Mouse (Mus musculus) kidney, postnatal 4 days (tissue): ENCODE measurements around the gene F11r.
"Not testable (repeated sequence)": the region's sequence is repeated elsewhere in the genome, so short reads cannot be mapped to it uniquely, and the experiment has no call there.

Source experiments
- DNase-seq, 2 experiments: peaks; one replicate each; pipeline ENCODE4 v3.0.0; 2021; ENCODE audit warnings: mixed read lengths in 2 of 2

Gene F11r

DNA sequence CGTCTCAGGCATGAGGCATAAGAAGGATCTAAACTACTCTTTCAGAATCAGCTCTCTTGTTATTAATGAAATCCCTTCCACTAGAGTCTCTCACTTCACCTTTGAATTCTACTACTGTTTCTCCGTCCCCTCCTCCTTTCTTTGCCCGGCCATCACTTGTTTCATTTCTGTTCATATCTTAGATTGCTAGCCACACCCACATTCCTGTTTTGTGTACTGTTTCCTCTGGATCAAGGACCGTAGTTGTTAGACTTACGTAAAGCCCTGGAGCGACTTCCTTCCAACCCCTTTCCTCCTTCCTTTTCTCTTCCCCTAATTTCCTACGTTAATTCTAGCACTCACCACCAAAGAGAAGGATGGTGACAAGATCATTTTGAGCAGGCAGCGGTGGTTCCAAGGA lies 1.7 kb downstream of the F11r start:
- no peak for DNase-seq

DNA sequence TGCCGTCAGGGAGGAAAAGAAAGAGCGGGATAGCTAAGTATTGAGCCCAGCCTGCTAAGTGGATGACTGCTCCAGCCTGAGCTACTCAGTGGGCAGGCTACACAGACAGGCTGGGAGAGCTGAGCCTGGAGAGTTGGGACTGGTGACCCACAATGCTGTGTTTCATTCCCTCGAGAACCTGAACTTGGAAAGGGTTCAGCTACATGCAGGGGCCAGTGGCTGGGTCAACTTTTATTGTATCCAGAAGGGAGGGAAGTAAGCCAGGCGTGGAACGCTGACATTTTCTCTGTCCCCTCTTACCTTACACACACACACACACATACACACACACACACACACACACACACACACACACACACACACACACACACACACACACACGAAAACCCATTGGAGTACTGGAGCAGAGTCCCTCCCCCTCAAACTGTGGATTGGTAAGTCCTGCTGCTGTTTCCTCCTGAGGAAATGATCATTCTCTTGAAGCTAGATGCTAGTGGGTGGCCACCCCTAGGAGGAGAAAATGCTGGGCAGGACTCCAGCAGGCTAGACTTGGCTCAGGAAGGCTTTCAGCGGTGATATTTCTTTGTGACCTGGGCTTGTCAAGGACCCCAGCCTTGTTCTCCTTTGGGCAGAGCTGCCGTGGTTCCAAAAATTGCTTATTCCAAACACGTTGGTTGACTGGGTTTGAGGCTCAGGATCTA lies 2.8 kb downstream of the F11r start:
- DNase-seq = peak; percentile 83 to 88

DNA sequence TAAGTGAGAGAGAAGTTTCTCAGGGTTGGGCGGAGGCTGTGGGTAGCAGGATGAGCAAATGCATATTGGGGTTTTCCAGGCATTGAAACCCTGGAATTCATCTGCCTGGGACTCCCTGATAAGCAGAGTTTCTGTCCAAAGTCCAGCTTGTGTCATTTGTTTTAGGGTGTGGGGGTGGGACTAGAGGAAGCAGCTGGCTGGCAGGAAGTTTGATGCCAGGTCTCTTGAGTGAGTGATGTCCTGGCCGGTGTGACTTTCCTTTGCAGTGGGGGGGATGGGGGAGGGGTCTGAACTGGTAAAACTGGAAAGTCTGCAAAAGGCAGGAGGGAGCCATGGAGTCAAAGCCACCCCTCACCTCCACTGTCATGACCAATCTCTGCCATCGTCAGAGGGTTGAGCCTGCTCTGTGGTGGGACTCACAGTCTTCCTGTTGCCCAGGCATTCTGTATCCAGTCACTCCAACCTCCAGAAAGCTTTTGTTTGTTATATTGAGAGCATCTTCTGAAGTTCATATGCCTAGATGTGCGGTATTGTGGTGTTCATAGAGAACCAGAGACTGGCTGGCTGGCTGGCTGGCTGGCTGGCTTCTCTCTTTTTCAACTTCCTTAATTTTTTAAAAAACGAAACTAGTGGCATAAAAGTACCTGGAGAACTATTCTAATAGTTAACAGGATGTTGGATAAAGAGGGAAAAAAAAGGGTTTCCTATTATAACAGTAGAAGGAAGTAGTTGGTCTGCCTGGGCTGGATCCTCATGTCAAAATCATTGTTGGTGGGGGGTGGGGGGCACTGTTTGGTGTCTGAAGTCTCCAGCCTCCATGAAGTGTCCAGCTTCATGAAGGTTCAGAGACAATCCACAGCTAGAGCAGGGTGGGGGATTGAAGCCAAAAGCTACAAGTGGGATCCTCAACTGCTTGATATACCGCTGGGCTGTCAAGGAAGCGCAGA lies 4.4 kb downstream of the F11r start:
- peak; percentile 45 to 67 for DNase-seq

DNA sequence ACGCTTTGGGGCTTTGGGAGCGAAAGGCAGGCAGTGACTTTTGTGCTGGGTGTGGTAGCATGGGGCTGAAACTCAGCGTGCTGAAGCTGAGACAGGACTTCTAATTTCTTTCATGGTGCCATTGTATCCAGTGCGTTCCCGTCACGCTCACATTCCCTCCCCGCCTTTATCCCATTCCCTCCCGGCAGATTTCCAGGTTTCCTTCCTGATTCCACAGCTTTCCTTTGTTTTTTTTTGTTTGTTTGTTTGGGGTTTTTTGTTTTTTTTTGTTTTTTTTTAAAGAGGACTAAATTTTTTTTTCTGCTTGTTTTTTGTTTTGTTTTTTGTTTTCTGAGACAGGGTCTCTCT lies 5.1 kb downstream of the F11r start:
- DNase-seq = peak in 1 of 2 experiments; percentile 35

DNA sequence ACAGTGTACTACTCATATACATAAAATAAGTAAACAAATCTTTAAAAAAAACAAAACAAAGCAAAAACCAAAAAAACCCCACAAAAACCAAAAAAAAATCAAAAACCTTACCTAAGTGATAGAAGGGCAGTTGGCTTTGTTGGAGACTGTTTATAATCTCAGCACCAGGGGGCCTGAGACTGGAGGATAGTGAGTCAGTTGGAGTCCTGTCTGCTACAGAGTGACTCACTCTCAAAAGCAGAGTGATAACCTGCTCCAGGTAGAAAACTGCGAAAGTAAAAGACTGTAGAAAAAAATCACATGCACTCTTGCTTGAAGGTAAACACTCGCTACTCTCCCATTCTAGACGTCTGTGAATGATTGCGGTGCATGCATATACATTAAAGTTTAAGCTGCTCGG lies 7.7 kb downstream of the F11r start:
- DNase-seq = no peak

DNA sequence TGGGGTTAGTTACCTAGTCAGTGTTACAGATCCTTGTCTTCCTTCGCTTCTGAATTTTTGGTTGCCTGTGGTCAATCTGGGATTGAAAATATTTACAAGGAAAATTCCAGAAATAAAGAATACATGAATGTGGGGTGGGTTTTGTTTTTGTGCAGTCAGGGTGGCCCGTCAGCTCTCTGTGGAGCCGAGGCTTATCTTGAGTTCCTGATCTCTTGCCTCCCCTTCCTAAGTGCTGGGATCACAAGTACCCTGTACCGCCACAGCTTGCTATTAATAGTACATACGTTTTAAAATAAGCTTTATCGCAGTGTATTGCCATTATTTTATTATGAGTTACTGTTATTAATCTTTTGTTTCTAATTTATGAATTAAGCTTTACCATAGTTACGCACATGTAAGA lies 9.5 kb downstream of the F11r start:
- DNase-seq = no peak

DNA sequence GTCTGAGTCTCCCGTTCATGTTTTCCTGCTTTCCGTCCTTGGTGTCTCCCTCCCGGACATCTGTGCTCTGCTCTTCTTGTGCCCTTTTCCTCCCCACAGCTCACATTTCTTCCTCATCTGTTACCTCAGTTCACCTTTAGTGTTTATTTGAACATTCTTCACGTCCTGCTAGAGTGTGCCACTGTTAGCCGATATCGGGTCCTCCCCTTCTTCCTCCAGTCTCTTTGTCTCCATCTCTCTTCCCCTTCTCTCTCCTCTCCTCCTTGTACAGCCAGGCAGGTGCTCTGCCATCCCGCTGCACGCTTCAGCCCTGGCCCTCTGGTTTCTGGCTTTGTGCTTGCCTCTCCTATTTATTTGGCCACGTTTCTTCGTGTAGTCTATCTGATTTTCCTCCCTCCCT lies 10.4 kb downstream of the F11r start:
- no peak for DNase-seq

DNA sequence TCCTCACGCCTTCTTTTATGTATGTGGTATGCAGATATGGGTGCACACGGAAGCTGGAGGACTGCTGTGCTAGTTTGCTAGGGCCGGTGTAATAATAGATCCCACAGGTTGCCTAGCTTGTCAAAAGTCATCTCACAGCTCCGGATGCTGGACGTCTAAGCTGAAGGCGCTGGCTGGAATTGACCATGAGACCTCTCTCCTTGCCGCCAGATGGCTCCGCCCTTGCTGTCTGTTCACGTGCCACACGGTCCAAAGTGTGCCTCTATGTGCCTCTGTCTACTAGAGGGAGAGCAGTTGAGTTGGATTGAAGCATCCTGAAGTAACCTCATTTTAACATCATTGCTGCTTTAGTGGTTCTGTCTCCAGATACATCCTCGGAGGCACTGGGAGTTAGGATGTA lies 12.7 kb downstream of the F11r start:
- no peak for DNase-seq

DNA sequence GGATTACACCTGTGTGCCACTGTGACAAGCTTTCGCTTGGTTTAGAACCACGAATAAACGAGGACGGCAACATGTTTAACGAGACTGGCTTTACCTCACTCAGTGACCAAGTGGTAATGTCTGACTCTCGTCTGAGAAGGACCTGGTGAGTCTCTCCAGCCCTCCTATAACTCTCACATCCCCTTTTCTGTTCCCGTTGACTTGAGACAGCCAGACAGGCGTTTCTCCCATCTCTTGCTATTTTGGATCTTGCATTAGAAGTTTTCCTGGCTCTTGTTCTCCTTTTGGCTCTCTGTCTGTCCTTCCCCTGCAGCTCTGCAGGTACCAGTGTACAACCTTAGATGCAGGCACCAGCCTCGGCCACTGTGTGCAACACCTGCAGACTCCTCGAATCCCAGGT lies 13.7 kb downstream of the F11r start:
- no peak for DNase-seq

DNA sequence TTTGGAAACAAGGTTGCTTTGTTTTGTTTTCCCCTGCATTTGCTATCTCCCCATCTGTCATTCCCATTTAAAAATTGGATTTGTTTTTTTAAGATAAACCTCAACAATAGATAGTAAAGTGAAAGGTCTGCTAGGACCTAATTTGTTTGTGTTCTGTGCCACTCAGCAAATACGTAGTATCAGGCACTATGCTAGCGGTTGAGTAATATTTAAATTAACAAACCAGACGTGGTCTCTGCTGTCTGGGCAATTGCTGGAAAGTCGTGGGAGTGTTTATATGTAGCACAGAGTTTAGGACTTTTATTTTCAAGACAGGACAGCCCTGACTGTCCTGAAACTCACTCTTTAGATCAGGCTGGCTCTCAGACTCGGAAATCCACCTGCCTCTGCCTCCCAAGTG lies 15.2 kb downstream of the F11r start:
- DNase-seq = no peak

DNA sequence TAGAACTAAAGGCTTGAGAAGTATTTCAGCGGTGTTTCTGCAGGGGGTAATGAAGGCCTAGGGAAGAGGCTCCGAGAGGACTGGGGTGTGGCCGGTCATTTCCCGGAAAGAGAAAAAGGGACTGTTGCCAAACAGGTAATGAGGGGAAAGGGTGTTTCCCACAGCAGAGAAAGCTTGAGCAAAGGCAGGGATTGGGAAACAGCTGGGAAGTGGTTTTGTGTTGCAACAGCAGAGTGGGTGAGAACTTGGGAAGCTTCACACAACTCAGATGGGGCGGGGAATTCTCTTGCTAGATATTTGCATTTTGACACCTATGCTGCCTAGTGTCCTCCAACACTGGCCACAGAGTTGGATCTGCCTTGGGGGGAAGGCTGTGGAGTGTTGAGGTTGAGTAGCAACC lies 15.6 kb downstream of the F11r start:
- no peak for DNase-seq

DNA sequence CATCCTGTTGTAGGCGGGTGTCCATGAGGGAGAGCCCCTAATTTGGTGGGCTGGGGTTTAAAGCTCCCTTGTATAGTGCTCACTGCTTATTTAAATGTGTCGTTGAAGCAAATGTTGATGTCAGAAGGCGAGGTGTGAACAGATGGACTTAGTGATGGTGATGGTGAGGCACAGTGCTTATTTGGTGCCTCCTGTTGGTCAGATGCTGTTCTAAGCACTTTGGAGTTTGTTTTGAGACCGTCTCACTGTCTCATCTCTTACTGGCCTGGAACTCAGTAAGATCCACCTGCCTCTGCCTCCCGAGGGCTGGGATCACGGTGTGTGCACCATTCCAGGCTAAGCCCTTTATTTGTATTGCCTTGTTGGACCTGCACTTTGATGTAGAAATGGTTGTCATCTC lies 17.6 kb downstream of the F11r start:
- no peak for DNase-seq

DNA sequence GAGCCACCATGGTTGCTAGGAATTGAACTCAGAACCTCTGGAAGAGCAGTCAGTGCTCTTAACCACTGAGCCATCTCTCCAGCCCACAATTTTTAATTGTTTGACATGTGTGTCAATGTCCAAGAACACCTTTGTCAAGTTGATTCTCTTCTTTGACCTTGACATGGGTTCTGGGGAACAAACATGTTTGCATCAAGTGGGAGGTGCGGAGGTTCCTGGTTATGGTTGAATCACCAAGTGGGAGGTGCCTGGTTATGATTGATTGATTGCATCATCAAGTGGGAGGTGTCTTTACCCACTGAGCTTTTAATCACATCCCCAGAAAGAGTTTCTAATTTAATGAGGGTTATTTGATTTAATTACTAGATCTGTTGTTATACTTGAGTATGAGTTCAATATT lies 20.2 kb downstream of the F11r start:
- DNase-seq = no peak

DNA sequence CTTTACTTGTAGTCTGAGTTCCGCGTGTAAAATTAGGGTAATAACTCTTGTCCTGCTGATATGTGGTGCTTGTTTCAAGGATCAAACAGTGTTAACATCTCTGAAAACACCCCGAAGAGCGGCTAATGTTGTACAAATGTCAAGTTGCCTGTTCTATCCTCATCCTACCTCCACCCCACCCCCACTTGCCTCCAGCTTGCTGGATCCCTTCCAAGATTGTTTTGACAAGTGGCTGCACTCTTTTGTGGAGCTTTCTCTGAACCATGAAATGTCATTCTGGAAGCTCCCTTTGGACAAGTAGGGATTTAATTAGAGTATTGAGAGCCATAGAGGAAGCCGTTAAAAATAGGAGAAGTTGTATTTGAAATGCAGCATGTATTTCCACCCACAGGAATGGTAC lies 22.5 kb downstream of the F11r start:
- DNase-seq = peak; percentile 37 to 54

DNA sequence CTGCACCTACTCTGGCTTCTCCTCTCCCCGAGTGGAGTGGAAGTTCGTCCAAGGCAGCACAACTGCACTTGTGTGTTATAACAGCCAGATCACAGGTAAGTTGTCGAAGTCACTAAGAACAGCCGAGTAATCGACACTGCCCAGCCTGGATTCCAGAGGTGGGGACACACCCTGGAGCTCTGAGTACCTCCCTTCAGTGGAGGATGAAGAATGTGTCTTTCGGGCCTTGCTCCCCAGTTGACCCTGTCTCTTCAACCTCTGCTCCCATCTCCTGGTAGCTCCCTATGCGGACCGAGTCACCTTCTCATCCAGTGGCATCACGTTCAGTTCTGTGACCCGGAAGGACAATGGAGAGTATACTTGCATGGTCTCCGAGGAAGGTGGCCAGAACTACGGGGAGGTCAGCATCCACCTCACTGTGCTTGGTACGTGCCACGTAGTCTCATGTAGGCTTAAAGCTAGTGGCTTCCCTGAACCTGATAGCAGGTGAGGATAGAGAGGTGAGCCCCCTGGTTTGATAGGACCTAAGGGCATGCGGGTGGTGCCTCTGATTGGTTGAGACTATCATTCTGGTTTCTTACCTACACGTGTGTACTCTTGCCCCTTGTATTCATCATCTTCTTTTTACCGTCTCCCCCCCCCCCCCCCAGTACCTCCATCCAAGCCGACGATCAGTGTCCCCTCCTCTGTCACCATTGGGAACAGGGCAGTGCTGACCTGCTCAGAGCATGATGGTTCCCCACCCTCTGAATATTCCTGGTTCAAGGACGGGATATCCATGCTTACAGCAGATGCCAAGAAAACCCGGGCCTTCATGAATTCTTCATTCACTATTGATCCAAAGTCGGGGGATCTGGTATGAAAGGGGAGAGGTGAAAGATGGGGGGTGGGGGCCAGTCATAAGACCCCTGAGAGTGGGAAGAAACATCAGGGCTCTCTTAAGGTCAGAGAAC lies 23.5 kb downstream of the F11r start:
- no peak for DNase-seq

DNA sequence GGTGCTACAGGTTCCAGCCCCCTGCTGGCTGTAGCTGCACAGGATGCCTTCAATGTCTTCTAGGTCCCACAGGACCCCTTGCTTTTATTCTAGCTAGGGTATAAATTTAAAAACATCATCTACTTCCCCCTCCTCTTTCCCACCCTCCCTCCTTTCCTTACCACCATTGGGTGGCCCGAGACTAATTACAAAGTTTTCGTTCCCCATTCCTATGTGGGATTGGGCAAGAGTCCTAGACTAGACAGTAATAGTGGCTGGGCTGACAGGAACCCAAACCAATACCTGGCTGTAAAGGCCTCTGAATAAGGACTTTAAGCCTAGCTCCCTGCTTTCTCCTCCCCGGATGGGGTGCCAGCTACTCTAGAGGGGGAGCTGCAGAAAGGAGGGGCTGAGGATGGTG lies 25.8 kb downstream of the F11r start:
- no peak for DNase-seq

DNA sequence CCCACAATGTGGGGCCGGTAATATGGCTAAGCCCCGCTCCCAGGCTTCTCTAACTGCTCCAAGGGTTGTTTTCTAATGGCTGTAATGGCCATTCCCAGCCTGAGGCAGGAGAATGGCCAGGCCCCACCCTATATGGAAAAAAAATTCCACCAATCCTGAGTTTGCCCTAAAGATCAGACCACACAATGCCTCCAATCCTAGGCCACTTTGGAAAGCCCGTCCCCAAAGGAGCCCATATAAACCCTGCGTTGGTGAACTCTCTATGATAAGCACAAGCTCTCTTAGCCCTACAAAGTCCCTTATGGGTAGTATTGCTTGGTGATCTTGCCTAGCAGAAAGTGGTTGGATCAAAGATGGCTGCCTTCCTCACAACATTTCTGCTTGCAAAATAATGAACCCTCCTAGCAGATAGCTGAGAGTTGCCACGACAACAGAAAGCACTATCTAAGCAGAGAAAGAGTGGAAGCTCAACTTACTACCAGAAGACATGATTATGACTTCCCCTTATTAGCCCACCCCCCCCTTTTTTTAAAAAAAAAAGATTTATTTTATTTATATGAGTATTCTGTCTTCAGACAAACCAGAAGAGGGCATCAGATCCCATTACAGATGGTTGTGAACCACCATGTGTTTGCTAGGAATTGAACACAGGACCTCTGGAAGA lies 28.5 kb downstream of the F11r start:
- no peak for DNase-seq

DNA sequence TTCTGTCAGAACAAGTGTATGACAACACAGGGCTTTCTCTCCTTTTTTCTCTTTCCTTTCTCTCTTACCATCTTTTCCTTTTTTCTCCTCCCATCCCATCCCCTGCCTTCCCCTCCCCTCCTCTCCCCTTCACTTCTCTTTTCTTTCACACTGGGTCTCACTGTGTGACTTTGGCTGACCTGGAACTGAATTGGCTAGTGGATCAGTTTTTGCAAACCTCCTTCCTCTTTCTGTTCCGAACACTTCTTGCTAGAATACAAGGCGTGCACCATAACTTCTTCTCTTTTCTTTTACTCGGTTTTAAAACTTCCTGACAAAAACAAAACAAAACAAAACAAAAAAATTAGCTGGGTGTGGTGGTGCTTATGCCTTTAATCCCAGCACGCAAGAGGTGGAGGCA lies 29.2 kb downstream of the F11r start:
- DNase-seq = no peak

DNA sequence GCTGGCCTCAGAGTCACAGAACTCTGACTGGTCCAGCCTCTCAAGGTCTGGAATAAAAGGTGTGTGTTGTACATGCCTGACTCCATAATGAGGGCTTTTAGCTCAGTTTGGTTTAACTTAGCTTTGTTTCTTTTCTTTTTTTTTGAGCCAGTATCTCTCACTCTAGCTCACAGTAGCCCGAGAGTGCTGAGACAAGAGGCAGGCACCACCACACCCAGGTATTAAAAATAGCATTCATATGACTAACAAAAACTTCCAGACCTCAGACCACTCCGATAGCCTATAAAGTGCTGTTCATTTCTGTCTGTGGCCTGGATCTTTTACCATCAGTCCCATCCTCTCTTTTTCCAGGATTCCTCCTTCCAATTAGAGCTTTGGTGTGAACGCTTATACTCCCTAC lies 32.3 kb downstream of the F11r start:
- DNase-seq = no peak

DNA sequence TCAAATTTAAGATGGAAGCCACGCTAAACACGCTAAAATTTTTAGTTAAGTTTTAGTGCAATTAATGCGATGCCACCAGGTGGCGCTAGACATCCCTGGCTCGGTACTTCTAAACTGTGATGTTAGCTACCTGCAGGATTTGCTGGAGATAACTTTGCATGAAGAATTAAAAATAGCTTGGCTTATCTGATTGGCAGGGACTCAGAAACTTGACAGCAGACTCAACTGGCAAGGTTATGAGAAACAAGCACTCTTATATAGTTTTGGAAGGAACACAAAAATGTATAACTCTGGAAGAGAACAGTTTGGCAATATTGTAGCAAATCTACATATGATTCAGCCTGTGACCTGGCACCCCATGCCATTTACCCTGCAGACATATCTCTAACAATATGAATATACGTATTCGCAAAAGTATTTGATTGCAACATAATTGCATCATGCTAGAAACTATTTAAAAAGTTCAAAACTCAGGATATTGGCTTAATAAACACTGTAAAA lies 33.1 kb downstream of the F11r start:
- peak; percentile 79 to 80 for DNase-seq

DNA sequence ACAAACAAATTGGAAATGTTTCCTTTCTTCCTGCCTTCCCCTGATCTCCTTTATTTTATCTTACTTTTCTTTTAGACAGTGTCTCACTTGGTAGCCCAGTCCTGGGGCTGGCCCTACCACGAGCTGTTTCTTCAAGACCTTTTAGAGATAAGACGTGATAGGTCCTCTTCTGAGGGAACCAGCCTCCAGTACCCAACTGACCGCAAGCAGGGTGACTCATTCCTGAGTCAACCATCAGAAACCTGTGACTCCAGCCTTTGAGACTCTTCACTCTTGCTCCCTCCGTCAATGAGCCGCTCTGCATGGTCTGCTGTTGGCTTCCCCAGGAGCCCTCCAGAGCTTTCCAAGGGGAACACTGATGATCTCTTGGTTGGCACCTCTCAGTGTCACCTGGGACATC lies 33.6 kb downstream of the F11r start:
- DNase-seq = no peak

DNA sequence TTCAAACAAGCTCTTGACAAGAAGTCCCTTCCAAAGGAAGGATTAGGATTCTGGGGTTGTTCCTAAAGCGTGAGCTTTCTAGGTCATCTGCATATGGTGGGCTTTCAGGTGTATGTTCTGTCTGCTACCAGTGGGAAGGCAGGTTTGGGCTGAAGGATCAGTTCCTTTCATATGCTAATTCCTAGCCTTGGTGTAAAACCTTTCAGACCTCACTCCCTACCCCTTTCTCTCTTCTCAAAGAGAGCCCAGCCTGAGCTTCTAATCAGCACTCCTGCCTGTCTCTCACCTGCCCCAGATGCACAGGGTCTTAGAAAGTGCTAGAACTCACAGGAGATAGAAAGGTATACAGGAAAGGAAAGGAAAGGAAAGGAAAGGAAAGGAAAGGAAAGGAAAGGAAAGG lies 34.1 kb downstream of the F11r start:
- no peak for DNase-seq

DNA sequence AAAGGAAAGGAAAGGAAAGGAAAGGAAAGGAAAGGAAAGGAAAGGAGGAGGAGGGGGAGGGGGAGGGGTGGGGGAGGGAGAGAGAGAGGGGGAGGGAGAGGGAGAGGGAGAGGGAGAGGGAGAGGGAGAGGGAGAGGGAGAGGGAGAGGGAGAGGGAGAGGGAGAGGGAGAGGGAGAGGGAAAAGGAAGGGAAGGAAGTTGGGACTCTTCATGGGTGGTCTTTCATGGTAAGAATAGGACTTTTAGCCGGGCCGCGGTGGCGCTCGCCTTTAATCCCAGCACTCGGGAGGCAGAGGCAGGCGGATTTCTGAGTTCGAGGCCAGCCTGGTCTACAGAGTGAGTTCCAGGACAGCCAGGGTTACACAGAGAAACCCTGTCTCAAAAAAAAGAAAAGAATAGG lies 34.6 kb downstream of the F11r start:
- DNase-seq = not testable (repeated sequence)
